Mouse (Mus musculus) forebrain, embryonic 11.5 days (tissue): Measurements from ENCODE around the gene Ildr2. TPM values are rescaled to one million over a fixed set of nuclear protein-coding genes. Genes with fewer than 3 reads are reported as not detected.

ENCODE experiments used
- ATAC-seq: fragments of 200-750 bp; cut with Nextera tagmentation; replicated peaks from 2 replicates; pipeline ENCODE4 v1.8.0; 2017; ENCODE audit warnings: moderate TSS enrichment; ENCODE audit not compliant: low FRiP score
- DNase-seq: peaks from one replicate; pipeline ENCODE4 v3.0.0-alpha.2; 2017; ENCODE audit warnings: low spot score
- H3K27ac ChIP-seq: fragments of 300-500 bp; sonication (generic); 2 replicates; pipeline ENCODE4 v1.5.1; 2014; ENCODE audit warnings: low read depth, low read length
- H3K27me3 ChIP-seq: fragments of 300-500 bp; sonication (generic); 2 replicates; pipeline ENCODE4 v1.6.1; 2014; ENCODE audit warnings: mild to moderate bottlenecking, low read length, mixed read lengths; ENCODE audit not compliant: control insufficient read depth, insufficient read depth
- H3K36me3 ChIP-seq: fragments of 300-500 bp; sonication (generic); 2 replicates; pipeline ENCODE4 v1.6.1; 2014; ENCODE audit warnings: mild to moderate bottlenecking, low read length, moderate library complexity, mixed read lengths; ENCODE audit not compliant: control insufficient read depth, insufficient read depth
- H3K4me1 ChIP-seq: fragments of 300-500 bp; sonication (generic); replicated peaks from 2 replicates; pipeline ENCODE4 v1.6.1; 2014; ENCODE audit warnings: low read length, mixed read lengths; ENCODE audit not compliant: control insufficient read depth, insufficient read depth
- H3K4me2 ChIP-seq: fragments of 300-500 bp; sonication (generic); 2 replicates; pipeline ENCODE4 v1.6.1; 2014; ENCODE audit warnings: low read depth, mild to moderate bottlenecking, low read length, moderate library complexity, mixed read lengths; ENCODE audit not compliant: severe bottlenecking
- H3K4me3 ChIP-seq: fragments of 300-500 bp; sonication (generic); 2 replicates; pipeline ENCODE4 v1.5.1; 2014; ENCODE audit warnings: low read depth, low read length
- H3K9ac ChIP-seq: fragments of 300-500 bp; sonication (generic); 2 replicates; pipeline ENCODE4 v1.6.1; 2014; ENCODE audit warnings: low read length
- H3K9me3 ChIP-seq: fragments of 300-500 bp; sonication (generic); 2 replicates; pipeline ENCODE4 v1.6.1; 2016; ENCODE audit warnings: low read length, mixed read lengths; ENCODE audit not compliant: control insufficient read depth
- WGBS: fragments of 180-500 bp; shearing (Covaris S2); extraction: QIAGEN DNeasy Blood & Tissue Kit; methylation state at CpG from one replicate; pipeline ENCODE4 v1.1.7; 2014; 5-methylcytosine and 5-hydroxymethylcytosine counted together
- polyA plus RNA-seq: library from polyadenylated mRNA; unstranded; fragments of >200 nt; fragmentation: Nextera tagmentation; extraction: Ambion mirVana; gene quantifications from 2 replicates; pipeline ENCODE4 v1.2.1, GENCODE M21; 2014

Ildr2 gene
- 10.8 and 10.9 TPM in 2 replicates for polyA plus RNA-seq

DNA sequence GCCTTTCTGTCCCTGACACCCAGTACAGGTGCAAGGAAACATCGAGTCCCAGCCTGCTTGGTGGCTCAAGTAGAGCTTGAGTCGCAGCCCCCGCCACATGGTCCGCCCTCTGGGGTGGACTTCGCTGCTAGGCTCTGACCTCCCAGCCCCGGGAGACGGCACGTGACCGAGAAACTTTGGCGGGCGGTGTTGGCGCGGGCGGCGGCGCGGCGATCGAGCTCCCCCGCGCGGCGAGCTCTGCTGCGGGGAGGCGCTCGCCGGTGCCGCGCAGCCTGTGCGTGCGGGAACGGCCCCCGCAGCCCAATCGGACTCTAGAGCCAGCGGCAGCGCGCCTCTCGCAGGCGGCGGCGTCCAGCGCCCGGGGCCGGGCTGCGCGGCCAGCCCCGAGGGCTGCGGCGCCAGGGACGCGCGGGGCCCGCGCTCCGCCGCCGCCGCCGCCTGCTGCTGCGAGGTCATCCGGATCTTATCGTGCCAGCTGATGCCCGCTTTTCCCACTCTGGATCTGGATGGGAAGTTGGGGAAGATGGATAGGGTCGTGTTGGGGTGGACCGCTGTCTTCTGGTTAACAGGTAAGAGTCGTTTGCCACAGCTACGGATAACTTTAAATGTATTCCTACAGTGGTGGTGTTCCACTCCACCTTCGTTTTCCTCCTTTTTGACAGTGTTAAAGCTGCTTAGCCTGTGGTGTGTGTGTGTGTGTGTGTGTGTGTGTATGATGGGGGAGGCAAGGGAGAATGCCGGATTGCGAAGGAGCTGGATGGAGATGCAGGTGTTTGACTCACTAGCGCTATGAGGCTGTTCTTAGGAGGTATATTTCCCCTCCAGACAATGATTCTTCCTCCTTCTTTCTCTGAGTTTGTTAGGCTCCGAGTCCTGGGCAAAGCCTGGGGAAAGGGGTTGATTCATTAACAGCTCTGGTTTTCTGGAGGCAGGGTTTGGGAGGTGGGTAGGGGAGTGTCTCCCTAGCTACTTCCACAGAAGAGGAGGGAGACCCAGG lies at the start of gene Ildr2:
Ildr2 (plus strand) TSS at position 242 of the 997 bp plus-strand sequence.
- Histone ChIP-seq H3K9me3 (no peaks in the 10 kb centered on the region), H3K9ac (peak within 1 kb of the TSS; percentile 83), H3K27me3 (peaks cover 2% of the 10 kb centered on the region; the same call in 1 of the 2 replicates), H3K36me3 (no peaks in the 10 kb centered on the region), H3K4me1 (peaks cover 16% of the 10 kb centered on the region), H3K4me3 (peak within 1 kb of the TSS; percentile 66), H3K4me2 (peak within 1 kb of the TSS; percentile 74), H3K27ac (peak within 1 kb of the TSS; percentile 55)
- peak; percentile 85 for DNase-seq
- WGBS, result under 1% methylated on average over 72 of the region's 72 CpGs
- peak; percentile 77 for ATAC-seq

DNA sequence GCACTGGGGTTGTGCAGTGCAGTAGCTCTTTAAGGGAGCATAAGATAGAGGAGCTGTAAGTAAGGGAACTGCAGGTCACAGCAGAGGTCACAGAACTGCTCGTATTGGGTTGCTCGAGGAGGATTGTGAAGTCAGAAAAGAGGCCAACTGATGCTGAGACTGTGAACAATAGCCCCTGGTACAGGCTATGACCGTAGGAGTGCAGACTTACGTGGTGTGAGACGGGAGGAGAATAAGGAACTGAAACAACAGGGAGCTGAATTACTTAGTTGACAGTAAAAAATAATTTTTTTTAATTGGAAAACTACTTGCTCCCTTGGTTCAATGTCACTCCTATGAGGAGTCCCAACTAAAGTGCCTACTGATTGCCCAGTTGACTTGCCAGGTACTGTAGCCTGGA lies 49.8 kb upstream of the Ildr2 start:
- WGBS, result 22% methylated on average over 5 of the region's 5 CpGs
- Histone ChIP-seq H3K4me2 (no peak overlapping the region), H3K4me1 (no peaks in the 10 kb centered on the region), H3K36me3 (no peaks in the 10 kb centered on the region), H3K4me3 (no peak overlapping the region), H3K27me3 (no peaks in the 10 kb centered on the region), H3K27ac (no peak overlapping the region), H3K9me3 (no peaks in the 10 kb centered on the region), H3K9ac (no peak overlapping the region)
- ATAC-seq (no peak), DNase-seq (no peak)

DNA sequence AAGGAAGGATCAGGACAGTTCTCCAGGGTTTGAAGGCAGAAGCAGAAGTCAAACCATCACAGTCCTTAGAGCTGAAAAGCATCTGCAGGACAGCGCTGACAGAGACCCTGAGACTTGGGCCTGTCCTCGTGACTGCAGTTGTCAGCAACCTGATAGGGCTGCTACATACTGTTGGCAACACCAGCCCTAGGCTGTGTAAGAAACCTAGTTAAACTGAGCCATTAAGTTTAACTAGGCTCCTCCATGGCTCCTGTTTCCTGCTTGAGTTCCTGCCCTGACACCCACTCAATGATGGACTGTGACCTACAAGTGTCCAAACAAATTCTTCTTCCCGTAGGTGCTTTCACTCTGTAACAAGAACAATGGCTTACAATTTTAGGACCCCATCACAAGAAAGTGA lies 48.8 kb upstream of the Ildr2 start:
- Histone ChIP-seq H3K27ac (no peak overlapping the region), H3K27me3 (no peaks in the 10 kb centered on the region), H3K4me3 (no peak overlapping the region), H3K4me2 (no peak overlapping the region), H3K4me1 (no peaks in the 10 kb centered on the region), H3K36me3 (no peaks in the 10 kb centered on the region), H3K9me3 (no peaks in the 10 kb centered on the region), H3K9ac (no peak overlapping the region)
- 88% methylated on average over 3 of the region's 3 CpGs for WGBS
- no peak for ATAC-seq
- DNase-seq, result no peak

DNA sequence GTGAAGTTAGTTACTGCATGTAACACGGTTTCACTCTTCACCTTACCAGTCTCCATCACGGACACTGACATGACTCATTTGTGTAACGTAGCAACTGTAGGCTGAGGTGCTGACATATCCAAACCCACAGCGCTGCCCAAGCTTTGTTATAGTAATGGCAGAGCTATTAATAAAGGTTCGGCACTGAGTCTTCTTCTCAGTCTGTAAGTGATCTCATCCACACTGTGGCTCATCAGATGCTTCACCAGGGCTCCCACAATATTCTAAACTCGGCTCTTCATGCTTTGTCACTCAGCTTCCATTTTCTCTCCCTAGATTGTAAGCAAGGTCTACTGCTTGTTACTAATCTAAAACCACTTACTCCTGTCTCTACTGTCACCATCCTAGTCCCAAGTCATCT lies 44.6 kb upstream of the Ildr2 start:
- WGBS, result 87% methylated on average over 6 of the region's 6 CpGs
- Histone ChIP-seq H3K4me1 (no peaks in the 10 kb centered on the region), H3K4me2 (no peak overlapping the region)

DNA sequence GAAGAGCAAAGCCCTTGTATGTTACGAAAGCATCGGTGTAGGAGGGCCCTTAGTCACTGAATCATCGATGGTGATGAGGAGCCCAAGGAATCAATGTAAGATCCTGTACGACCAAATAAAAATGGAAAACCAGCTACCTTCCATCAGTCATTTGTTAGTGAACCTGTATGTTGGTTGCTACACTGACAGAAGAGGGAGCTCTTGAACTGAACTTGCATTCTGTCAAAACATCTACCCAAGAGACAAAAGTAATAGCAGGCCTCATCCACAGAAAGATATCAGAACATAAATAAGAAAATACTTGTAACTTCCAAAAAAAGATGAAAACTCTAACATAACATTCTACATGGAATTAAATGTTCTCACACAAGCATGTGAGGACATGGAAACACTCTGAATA lies 39.8 kb upstream of the Ildr2 start:
- Histone ChIP-seq H3K4me2 (no peak overlapping the region), H3K9ac (no peak overlapping the region), H3K36me3 (no peaks in the 10 kb centered on the region), H3K4me1 (no peaks in the 10 kb centered on the region), H3K4me3 (no peak overlapping the region), H3K27me3 (no peaks in the 10 kb centered on the region), H3K27ac (no peak overlapping the region), H3K9me3 (no peaks in the 10 kb centered on the region)
- no peak for DNase-seq
- ATAC-seq, result no peak
- 83% methylated on average over 4 of the region's 4 CpGs for WGBS

More for the DNA sequence above, 44.6 kb upstream of the Ildr2 start:
- DNase-seq (no peak), ATAC-seq (no peak)
- Histone ChIP-seq H3K9ac (no peak overlapping the region), H3K27me3 (no peaks in the 10 kb centered on the region), H3K27ac (no peak overlapping the region), H3K4me3 (no peak overlapping the region), H3K36me3 (no peaks in the 10 kb centered on the region), H3K9me3 (no peaks in the 10 kb centered on the region)

DNA sequence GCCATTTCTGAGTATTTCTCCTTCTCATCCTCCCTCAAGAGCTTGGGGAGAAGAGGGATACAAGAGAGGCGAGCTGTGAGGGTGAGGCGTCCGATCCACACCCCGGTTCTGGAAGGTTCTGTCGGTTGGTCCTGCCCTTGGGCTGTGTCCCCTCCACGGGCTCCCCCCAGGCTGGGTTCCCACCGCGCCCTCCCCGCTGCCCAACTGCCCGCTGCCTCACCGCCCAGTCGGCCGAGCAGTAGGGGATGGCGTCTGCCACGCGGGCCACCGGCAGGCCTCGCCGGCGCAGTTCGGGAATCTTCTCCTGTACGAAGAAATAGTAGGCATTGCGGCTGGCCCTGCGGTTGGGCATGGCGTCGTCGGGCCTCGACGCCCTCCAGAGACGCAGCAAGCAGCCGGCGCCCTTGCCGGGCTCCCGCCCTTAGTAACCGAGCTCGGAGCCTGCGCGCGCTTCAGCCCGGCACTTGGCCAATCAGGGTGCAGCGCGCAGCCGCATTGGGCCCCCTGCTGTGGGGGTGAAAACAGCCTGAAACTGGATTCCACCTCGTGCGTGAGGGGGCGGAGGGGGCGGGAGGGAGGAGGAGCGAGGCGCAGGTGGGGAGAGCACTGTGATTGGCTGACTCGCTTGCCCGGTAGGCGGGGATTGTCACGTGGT lies 15.5 kb upstream of the Ildr2 start, which contains the start of gene Mael:
Mael (minus strand) TSS at position 433 of the 655 bp plus-strand sequence.
- no peak for DNase-seq
- WGBS, result 90% methylated on average over 53 of the region's 53 CpGs
- H3K36me3 ChIP-seq, result no peaks in the 10 kb centered on the region
- 0 out of 2 replicates have a peak, but pooled peaks have one; percentile 27 for ATAC-seq
- H3K4me2 ChIP-seq, result no peak within 1 kb of the TSS
- no peak within 1 kb of the TSS for H3K9ac ChIP-seq
- no peak within 1 kb of the TSS for H3K27ac ChIP-seq
- H3K4me1 ChIP-seq, result no peaks in the 10 kb centered on the region
- no peaks in the 10 kb centered on the region for H3K27me3 ChIP-seq
- peaks cover 3% of the 10 kb centered on the region; the same call in 1 of the 2 replicates for H3K9me3 ChIP-seq
- H3K4me3 ChIP-seq, result no peak within 1 kb of the TSS

DNA sequence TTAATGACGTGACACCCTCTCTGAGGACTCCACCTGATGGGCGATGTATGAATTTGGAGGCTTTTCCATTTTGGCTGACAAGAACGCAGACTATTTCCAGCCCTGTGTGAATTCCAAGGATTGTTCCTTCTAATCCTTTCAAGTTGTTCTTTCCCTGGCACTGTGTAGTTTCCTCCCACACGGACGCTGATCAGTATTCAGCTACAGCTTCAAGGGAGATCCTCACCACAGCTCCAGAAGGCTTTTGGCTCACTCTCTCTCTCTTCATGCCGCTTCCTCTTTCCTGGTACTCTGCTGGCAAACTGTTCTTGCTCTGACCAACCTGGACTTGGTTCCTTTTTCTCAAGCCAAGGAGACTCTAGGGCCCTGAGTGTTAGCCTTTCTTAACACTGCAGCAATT lies 9.7 kb upstream of the Ildr2 start:
- H3K27me3 ChIP-seq, result no peaks in the 10 kb centered on the region
- H3K36me3 ChIP-seq, result no peaks in the 10 kb centered on the region
- ATAC-seq, result no peak
- H3K9ac ChIP-seq, result no peak overlapping the region
- H3K27ac ChIP-seq, result no peak overlapping the region
- no peak for DNase-seq
- no peaks in the 10 kb centered on the region for H3K4me1 ChIP-seq
- H3K4me3 ChIP-seq, result no peak overlapping the region
- 82% methylated on average over 6 of the region's 6 CpGs for WGBS
- no peaks in the 10 kb centered on the region for H3K9me3 ChIP-seq
- no peak overlapping the region for H3K4me2 ChIP-seq

DNA sequence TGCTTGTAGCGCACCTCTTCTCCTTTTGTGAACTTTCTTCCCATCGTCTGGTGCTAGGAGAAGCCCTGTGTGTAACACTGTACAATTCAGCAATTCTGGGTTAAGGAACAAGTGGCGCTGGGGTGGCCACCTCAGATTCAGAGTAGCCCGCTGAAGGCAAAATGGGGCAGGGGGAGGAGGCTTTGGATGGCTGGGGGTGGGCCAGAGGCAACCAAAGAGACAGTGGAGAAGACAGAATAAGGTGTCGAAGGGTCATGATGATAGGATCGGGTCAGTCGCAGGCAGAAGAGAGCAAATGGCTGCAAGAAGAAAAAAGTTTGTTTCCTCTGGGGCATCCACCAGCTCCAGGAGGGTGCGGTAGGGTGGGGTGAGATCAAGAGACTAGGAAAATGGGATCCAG lies 1.2 kb downstream of the Ildr2 start:
- Histone ChIP-seq H3K4me3 (peak overlapping the region; percentile 66), H3K27me3 (peaks cover 2% of the 10 kb centered on the region; the same call in 1 of the 2 replicates), H3K9ac (peak overlapping the region; percentile 83), H3K4me2 (peak overlapping the region; percentile 74), H3K27ac (peak overlapping the region; percentile 55; the same call in 1 of the 2 replicates), H3K9me3 (no peaks in the 10 kb centered on the region), H3K4me1 (peaks cover 16% of the 10 kb centered on the region), H3K36me3 (no peaks in the 10 kb centered on the region)
- ATAC-seq, result no peak
- DNase-seq, result no peak
- 23% methylated on average over 8 of the region's 8 CpGs for WGBS
